Mouse (Mus musculus) frontal cortex, adult 2 months (tissue): Measurements from ENCODE around the gene Bmyc. TPM values are rescaled to one million over a fixed set of nuclear protein-coding genes. Genes with fewer than 3 reads are reported as not detected.
"Not testable (repeated sequence)": the region's sequence is repeated elsewhere in the genome, so short reads cannot be mapped to it uniquely, and the experiment has no call there.

Source experiments
- DNase-seq, 2 experiments: peaks; one replicate each; pipeline ENCODE4 v3.0.0; 2022; ENCODE audit warnings: low spot score in 1 of 2; ENCODE audit errors: extremely low spot score in 1 of 2
- polyA plus RNA-seq: library from polyadenylated mRNA; depleted of rRNA; stranded (reverse); fragments of >200 nt; gene quantifications from 2 replicates; pipeline ENCODE4 v1.2.3, GENCODE M21; 2012; rRNA removed

The Bmyc gene
- polyA plus RNA-seq, result 107 and 127 TPM in 2 replicates

- peak; percentile 80 to 90 for DNase-seq
These were observed at the start of gene Bmyc for GRCm38 (mm10) chr2:25706643-25707481. Bmyc (plus strand) TSS chr2:25706739.

GRCm38 (mm10) chr2:25657246-25657645 lies 49.3 kb upstream of the Bmyc start:
- DNase-seq, result no peak

- DNase-seq, result no peak
These were observed 48.9 kb upstream of the Bmyc start, which contains the start of gene Lcn5 for GRCm38 (mm10) chr2:25657652-25658051. Lcn5 (plus strand) TSS chr2:25657952.

- no peak for DNase-seq
These were observed 46.3 kb upstream of the Bmyc start for GRCm38 (mm10) chr2:25660279-25660678.

- DNase-seq, result no peak
These were observed 45.1 kb upstream of the Bmyc start for GRCm38 (mm10) chr2:25661245-25661970.

GRCm38 (mm10) chr2:25663511-25663910 lies 43.0 kb upstream of the Bmyc start:
- DNase-seq, result peak in 1 of 2 experiments; percentile 55

- no peak for DNase-seq
These were observed 42.4 kb upstream of the Bmyc start for GRCm38 (mm10) chr2:25664125-25664524.

GRCm38 (mm10) chr2:25666516-25666915 lies 40.0 kb upstream of the Bmyc start:
- DNase-seq, result no peak

GRCm38 (mm10) chr2:25676486-25676885 lies 30.1 kb upstream of the Bmyc start, which contains the start of gene Lcn6:
Lcn6 (plus strand) TSS chr2:25676786.
- no peak for DNase-seq

- DNase-seq, result no peak
These were observed 27.0 kb upstream of the Bmyc start for GRCm38 (mm10) chr2:25679559-25679958.

- DNase-seq, result no peak
These were observed 24.1 kb upstream of the Bmyc start, which contains the start of gene Lcn10 for GRCm38 (mm10) chr2:25682426-25682825. Lcn10 (plus strand) TSS chr2:25682726.

GRCm38 (mm10) chr2:25686941-25687340 lies 19.6 kb upstream of the Bmyc start:
- DNase-seq, result no peak

GRCm38 (mm10) chr2:25694605-25695004 lies 11.9 kb upstream of the Bmyc start:
- peak in 1 of 2 experiments; percentile 76 for DNase-seq

GRCm38 (mm10) chr2:25696951-25697350 lies 9.6 kb upstream of the Bmyc start:
- no peak for DNase-seq

- no peak for DNase-seq
These were observed 7.8 kb upstream of the Bmyc start for GRCm38 (mm10) chr2:25698696-25699095.

- DNase-seq, result not testable (repeated sequence)
These were observed 6.8 kb upstream of the Bmyc start, which contains the start of gene Obp2a for GRCm38 (mm10) chr2:25699743-25700142. Obp2a (plus strand) TSS chr2:25700043.

- no peak for DNase-seq
These were observed 5.5 kb upstream of the Bmyc start for GRCm38 (mm10) chr2:25701001-25701400.

GRCm38 (mm10) chr2:25703706-25704105 lies 2.8 kb upstream of the Bmyc start:
- DNase-seq, result no peak

GRCm38 (mm10) chr2:25708121-25708520 lies 1.6 kb downstream of the Bmyc start:
- DNase-seq, result peak; percentile 28 to 64

- not testable (repeated sequence) for DNase-seq
These were observed 2.5 kb downstream of the Bmyc start for GRCm38 (mm10) chr2:25709056-25709455.

GRCm38 (mm10) chr2:25709791-25710190 lies 3.3 kb downstream of the Bmyc start:
- DNase-seq, result not testable (repeated sequence)
